Mouse (Mus musculus) gastrocnemius, postnatal 36 days (tissue): ENCODE results near the gene Fhl3. TPM values are rescaled to one million over a fixed set of nuclear protein-coding genes. Genes with fewer than 3 reads are reported as not detected.

Source experiments
- DNase-seq, 2 experiments: peaks; one replicate each; pipeline ENCODE4 v3.0.0; 2022
- intact Hi-C: fragments of 180-260 bp; cut with DNase I; formaldehyde crosslinking; loops from one replicate; pipeline ENCODE4 v1.15.1; 2025
- long read RNA-seq, 2 experiments: library from polyadenylated mRNA; stranded (forward); transcript quantifications; one replicate each; pipeline ENCODE4 v2.0.0; 2021
- total RNA-seq, 2 experiments: library from RNA; stranded (reverse); gene quantifications; 2 replicates each; pipeline ENCODE4 v1.2.3; 2021

Fhl3 gene
- 100 to 1,000 TPM; 216 to 338 TPM for total RNA-seq
- long read RNA-seq, experiment 1, transcript Fhl3-201 (6 exons, 1,664 nt): major isoform, 7 of 24 reads
- long read RNA-seq, experiment 1, partial matches to known transcripts: 17 of 24 reads
- long read RNA-seq, experiment 1, other reads (novel, unspliced or antisense): 0 of 24 reads
- long read RNA-seq, experiment 2, transcript Fhl3-201 (6 exons, 1,664 nt): major isoform, 7 of 20 reads
- long read RNA-seq, experiment 2, partial matches to known transcripts: 0 of 20 reads
- long read RNA-seq, experiment 2, other reads (novel, unspliced or antisense): 13 of 20 reads

DNA sequence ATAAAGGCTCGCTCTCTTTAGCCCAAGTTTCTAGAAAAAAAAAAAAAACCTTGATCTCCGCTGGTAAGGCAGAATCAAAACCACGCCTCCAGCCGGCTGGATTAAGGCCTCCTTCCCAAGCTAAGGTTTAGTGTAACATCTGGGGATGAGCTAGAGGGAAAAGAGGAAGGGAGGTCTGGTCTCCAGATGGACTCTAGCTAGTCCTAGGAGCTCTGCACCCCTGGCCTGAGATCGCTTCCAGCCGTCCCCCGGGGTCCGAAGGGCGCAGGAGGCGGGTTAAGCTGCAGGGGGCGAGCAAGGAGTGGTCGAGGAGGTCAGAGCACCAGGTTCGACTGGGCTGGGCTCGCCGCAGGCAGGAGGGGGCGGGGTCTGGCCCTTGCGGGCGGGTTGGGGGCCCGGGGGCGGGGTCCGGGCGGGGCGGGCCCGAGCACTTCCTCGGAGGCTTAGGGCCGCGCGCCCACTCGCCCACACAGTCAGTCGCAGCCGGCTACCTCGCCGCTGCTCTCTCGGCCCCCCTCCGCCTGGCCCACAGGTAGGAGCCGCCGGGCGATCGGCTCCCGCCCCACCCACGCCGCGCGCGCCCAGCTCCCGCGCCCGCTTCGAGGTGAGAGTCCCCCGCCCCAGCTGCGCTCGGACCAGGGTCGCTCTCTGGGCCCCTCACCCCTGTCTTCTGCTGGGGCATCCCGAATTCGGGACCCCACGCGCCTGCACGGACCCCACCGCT is at the start of gene Fhl3:
Gene Fhl3, plus strand, starts transcription at position 454 of the 724 bp plus-strand sequence.
- DNase-seq: peak; percentile 69

DNA sequence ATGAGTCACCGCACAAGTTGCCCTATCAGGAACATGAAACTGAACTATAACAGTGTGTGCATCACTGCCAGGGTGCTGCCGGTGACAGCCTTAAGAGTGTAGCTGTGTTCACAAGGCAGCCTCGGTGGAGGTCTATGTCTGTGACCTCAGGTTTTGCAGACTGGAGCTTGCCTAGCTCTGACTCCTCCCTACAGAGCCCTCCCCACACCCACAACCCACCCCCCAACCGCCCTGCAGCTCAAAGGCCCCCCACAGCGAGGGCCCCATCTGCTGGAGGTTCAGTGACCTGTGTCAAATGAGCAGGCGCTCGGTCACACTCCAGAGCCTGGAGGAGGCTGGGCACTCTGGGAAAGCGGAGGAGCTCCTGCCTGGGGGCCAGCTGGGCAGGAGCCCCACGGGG is 47.6 kb upstream of the Fhl3 start:
- no peak for DNase-seq
- intact Hi-C loops: no loop called here

More for the DNA sequence above, at the start of gene Fhl3:
- intact Hi-C loops: no loop called here

DNA sequence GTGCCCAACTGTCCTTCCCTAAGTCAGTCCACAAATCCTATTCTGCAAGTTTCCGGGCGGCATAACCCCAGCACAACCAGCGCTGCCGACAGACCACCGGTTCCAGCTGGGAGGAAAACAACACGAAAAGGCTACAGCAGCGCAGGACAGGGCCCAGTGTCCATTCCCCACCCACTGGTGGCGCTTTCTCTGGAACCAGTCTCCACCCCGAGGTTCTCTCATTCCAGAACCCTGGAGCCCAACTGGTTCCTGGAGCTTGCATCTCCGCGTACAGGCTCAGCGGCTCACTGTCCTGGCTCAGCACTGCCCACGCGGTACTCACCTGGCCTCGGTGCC is 44.0 kb upstream of the Fhl3 start, which contains the start of gene Pou3f1:
Gene Pou3f1, plus strand, starts transcription at position 290 of the 336 bp plus-strand sequence.
- no peak for DNase-seq
- intact Hi-C loops: no loop called here

DNA sequence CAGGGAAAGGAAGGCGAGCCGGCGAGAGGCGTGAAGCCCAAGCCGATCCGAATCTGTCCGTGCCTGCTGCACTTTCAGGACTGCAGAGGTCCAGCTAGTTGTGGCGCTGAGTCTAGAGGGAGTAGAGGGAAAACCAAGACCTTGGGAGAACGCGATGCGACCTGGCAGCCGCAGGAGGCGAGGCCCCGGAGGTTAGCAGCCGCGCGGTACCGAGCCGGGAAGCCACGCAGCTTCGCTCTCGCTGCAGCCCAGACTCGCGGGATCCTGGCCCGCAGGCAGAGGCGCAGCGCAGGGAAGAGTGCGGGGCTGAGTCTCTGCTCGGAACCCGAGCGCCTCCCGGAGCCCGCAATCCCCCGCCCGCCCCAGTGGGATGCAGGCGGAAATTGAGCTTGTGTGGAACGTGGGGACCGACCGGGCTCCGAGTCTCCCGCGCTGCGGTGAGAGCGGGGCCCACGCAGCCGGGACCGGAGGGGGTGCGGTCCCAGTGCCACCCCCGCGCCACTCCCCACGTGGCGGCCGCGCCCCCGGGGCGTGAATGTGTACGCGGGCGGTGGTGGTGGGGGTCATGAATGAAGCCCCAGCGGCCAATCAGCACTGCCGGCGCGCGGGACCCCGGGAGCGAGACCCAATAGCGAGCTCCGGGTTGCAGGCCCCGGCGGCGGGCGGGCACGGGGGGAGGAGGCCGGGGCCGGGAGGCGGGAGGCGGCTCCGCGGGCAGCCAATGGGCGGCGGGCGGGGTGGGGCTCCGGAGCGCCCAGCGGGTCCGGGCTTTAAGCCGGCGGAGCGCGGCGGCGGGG is 43.4 kb upstream of the Fhl3 start:
- DNase-seq: peak; percentile 68 to 77
- intact Hi-C loops: no loop called here

DNA sequence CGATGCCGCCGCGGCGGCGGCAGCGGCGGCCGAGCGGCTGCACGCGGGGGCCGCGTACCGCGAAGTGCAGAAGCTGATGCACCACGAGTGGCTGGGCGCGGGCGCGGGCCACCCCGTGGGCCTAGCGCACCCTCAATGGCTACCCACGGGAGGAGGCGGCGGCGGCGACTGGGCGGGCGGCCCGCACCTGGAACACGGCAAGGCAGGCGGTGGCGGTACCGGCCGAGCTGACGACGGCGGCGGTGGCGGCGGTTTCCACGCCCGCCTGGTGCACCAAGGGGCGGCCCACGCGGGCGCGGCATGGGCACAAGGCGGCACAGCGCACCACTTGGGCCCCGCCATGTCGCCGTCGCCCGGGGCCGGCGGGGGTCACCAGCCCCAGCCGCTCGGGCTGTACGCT is 42.7 kb upstream of the Fhl3 start:
- DNase-seq: no peak

DNA sequence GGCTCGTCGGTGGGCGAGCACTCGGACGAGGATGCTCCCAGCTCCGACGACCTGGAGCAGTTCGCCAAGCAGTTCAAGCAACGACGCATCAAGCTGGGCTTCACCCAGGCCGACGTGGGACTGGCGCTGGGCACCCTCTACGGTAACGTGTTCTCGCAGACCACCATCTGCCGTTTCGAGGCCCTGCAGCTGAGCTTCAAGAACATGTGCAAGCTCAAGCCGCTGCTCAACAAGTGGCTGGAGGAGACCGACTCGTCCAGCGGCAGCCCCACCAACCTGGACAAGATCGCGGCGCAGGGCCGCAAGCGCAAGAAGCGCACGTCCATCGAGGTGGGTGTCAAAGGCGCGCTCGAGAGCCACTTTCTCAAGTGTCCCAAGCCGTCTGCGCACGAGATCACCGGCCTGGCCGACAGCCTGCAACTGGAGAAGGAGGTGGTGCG is 42.1 kb upstream of the Fhl3 start:
- intact Hi-C loops: no loop called here
- DNase-seq: no peak

More for the DNA sequence above, 42.7 kb upstream of the Fhl3 start:
- intact Hi-C loops: no loop called here

DNA sequence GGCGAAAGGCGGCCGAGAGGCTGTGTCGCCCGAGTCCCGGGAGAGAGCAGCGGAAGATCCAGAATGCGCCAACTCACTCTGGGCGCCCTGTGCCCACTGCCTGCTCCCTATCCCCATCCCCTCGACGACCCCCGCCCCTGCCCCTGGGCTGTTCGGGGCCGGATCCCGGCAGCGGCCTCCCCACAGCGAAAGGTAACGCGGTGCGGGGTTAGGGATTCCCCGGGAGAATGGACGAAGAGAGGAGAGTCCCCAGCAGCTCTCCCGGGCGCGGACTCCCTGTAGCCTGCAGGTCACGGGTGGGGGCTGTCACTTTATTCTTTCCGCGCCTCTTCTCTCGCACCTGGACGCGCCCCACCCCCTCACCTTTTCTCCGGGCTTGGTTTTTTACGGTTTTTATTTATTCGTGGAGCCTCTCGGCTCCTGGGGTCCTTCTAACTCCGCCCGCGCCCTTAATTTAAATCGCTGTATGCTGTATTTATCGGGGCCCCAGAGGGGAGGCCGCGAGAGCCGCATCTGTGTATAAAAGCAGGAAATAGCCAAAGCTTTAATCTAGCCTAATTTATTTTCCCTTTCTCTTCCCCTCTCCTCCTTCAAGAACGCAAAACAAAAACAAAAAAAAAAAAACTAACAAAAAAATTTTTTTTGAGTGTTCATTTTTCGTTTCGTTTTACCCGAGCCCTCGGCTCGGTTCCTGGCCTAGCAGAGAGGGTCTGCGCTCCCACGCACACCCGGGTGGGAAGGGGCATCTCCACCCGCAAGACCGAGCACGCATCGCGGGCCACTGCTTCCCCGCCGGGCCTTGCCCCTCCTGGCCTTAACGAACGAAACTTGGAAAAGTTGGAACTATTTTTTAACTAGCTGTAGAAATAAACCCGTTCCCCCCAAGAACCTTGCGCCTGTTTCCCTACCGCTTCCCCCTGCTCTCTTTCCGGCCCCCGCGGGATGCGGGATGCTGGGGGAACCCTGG is 41.0 kb upstream of the Fhl3 start:
- no peak for DNase-seq
- intact Hi-C loops: no loop called here

DNA sequence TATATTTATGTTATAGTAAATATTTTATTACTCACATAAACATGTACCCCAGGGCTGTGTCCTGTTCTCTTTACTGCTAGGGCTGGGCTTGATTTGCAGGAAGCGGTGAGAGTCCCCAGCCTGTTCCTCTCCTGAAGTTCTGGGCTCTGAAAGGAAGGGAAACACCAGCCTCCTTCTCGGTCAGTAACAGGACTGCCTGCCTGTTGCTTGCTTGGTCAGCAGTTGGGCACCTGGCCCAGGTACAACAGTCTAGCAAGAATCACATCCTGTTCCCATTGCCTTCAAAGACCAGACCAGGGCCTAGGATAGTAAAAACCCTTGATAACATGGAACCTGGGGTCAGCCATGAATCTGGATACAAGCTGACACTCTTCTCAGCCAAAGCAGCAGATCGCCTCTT is 39.9 kb upstream of the Fhl3 start:
- no peak for DNase-seq
- intact Hi-C loops: no loop called here

DNA sequence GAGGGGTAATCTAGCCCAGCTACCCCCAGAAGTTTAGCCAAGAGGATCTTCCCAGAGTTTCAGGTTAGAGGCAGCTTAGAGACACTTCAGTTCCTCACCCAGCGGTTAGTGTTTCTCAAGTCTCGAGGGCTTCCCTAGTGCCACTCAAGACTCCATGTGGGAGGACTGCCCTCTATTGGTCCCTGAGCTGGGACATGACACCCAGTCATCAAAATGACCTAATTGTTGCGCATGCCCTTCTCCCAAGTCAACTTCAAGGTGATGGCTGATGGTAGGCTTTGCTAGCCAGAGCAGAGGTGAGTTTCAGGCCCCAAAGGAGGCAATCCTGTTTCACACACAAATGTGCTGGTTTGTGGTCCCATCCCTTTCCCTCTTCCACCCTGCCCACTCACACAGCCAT is 37.5 kb upstream of the Fhl3 start:
- no peak for DNase-seq
- intact Hi-C loops: no loop called here

DNA sequence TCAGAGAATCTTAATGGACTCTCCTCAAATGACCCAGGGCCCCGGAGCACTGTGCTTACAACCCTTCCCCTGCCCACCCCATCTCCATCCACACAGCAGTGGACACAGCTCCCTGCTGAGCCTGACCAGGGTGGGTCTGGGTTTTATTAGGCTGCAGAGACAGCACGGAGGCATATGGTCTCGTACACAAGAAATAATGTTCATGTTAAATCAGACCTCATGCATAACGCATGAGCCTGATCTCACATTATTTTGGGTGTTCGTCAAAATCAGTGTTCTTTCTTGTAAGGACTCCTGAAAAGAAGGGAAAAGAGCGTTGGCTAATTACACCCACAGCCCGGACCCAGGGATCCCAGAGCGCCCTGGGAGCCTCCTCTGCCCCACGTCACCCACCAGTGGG is 36.3 kb upstream of the Fhl3 start:
- no peak for DNase-seq
- intact Hi-C loops: no loop called here

DNA sequence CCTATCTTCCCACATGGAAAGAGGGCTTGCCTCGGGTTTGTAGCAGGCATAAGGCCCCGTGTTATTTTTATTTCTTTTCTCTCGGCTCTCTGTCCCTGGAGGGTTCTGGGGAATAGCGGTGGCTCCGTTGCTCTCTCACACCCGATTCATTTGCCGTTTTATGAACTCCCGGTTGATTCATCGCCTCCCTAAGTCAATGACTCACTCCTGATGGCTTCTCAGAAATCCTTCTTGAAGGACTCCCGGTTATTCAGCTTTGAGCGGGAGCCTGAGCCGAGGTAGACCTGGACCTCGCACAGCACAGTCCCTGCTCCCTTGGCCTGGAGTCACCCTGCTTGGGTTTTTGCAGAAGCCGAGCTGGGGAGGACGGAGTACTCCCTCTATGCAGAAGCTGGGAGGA is 35.9 kb upstream of the Fhl3 start:
- intact Hi-C loops: no loop called here
- DNase-seq: no peak

DNA sequence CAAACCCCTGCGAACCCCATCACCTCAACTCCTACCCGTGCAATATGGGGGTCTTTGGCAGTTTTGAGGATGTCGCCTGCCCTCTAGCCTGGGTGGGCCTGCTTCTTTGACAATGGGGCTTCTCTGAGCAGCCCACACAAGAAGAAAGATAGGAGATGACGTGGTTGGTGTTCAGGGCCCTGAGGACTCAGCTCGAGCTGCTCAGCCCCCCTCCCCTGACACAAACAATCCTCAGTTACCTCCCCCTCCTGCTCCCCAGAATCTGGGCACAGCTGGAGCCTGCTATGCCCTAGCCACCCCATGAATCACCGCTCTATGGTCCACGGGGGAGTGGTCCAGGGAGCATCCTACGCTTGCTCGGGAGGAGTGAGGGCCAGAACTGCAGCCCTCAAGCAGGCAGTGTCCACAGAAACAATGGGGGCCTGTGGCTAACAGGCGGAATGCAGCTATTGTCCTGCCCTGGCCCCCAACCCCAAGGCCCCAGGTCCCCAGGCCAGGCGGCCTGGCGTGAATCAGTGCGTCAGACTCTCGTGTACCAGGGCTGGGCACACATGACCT is 32.9 kb upstream of the Fhl3 start:
- DNase-seq: no peak
- intact Hi-C loops: no loop called here

DNA sequence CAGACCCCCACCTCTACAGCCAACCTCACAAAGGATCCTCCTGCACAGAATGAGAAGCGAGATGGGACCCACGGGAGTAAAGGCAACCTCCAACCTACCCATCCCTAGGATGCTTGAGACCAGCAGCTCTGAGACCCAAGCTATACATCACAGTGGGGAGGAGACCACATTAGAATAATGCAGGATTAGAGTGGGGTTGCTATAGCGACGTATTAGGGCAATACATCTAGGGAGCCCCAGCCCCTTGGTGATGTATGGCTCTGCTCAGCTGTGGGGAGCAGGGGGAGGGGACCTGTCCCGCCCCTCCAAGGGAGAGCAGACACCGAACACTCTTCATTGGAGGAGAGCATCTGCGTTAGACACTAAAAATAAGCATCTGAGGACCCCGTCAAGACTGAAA is 32.4 kb upstream of the Fhl3 start:
- intact Hi-C loops: no loop called here

DNA sequence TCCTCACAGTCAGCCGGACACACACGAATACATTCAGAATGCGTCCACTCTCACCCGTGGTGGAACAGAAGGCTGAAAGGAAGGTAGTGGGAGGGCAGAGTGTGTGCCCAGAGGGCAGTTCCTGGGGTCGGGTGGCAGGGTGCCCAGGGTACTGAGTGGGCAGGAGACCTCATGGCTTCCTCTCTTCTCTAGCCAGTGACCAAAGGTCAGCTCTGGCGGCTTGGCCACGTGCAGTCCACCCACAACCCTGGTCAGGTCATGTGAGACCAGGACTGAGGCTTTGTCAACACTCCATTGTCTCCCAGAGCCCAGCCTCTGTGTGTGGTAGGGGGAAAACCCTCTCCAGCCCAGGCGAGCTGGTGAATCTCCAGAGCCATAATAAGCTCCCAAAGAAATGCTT is 30.3 kb upstream of the Fhl3 start:
- DNase-seq: no peak
- intact Hi-C loops: loop anchor here (5.0 kb wide), 3 partner anchors 438 to 733 kb away; no protein-coding TSS in a partner anchor

More for the DNA sequence above, 32.4 kb upstream of the Fhl3 start:
- DNase-seq: no peak

DNA sequence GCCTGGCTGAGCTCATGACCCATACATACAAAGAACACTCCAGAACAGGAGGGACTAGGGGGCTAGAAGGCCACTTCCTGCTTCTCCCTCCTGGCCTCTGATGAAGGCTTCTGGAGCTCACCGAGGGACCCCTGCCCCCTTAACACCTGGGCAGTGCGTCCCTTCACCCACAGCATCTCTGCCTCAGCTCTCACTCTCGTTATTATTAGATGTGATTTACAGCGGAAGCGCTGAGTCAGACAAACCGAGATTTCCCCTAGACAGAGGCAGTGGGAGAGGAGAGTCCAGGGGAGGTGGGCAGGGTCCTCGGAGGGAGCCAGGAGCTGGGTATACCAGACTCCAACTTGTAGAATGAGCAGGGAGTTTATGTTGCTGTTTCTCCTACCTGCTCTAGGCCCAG is 28.9 kb upstream of the Fhl3 start:
- no peak for DNase-seq

DNA sequence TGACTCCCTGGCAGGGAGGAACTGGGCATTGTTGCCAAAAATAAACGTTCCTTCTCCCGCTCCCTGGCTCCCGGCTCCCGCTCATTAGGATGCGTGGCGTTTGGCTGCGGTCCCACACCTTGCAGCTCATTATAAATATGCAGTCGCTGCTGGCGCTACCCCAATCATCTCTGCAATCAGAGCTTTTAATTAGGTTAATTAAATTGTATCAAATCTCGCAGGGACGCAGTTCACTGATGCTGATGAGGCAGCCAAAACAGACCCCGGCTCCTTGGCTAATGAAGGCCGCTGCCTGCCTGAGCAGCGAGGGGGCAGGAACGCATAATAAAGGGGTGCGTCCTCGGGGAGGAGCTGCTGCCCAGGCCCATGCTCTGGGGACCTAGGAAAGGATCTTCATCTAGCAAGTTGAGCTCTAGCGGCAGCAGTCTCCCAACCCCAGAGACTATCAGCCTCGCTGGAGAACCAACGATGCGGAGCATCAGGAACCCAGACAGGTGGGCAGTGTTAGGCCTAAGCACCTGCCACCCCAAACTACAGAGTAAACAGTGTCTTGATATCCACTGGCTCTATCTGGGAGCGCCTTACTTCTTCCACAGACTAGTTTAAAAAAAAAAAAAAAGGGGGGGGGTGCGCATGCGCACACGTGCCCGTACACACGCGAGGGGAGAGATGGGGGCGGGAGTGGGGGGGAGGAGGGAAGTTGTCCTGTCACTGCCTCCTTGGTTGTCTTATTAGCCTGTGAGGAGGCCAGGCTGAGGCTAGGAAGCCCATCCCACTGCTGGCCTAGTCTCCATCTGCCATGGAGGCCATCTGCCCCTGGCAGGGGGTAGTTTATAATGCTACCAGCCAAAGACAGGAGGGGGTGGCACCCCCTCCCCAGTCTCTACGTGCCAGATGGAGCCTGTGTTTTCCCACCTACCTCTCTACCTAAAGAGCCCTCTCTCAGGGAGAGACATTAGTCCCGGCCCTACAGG is 27.9 kb upstream of the Fhl3 start:
- intact Hi-C loops: loop anchor here (5.0 kb wide), 3 partner anchors 440 to 735 kb away; no protein-coding TSS in a partner anchor
- DNase-seq: no peak

More for the DNA sequence above, 28.9 kb upstream of the Fhl3 start:
- intact Hi-C loops: loop anchor here (5.0 kb wide), 3 partner anchors 439 to 734 kb away; no protein-coding TSS in a partner anchor

DNA sequence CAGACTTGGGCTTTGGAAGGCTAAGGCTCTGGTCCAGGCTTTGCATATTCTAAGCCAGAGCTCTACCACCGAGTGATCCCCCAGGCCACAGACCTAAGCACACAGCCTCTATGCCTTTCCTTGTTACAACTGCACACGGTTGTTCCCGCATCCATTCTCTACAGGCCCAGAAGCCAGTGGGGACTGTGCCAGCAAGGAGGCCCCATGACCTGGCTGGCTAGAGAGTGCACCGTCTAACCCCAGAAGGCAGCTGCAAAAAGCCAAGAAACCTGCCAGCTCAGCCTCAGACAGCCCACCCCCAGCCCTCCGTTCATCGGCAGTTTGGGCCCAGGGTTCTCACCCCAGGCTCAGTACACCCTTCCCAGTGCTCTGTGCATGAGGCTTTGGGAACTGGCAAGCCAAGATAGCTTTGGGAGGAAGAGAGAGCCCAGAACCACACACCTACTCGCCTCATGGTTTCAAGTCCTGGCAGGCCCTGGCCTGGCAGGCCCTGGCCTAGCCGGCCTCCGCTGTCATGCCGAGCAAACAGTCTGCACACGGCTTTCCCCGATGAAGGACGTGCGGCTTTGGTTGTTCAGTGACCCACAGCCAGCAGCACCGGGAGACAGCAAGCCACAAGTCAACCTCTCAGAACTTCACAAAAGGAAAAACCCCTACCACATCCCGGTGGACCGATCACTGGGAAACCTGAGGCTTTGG is 26.0 kb upstream of the Fhl3 start:
- intact Hi-C loops: loop anchor here (5.0 kb wide), 3 partner anchors 442 to 737 kb away; no protein-coding TSS in a partner anchor
- no peak for DNase-seq

DNA sequence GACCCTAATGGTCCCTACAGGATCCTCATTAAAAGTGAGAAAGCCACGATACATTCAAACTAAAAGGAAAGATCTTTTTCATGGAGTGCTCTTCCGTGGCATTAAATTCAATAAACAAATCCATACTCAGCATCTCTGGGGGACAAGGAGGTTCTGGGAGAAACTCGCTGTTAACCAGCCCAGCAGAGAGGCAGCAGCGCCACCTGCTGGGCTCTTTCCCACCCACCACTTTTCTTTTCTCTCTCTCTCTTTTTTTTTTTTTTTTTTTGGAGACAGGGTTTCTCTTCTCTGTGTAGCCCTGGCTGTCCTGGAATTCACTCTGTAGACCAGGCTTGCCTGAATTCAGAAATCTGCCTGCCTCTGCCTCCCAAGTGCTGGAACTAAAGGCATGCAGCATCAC is 25.5 kb upstream of the Fhl3 start:
- intact Hi-C loops: no loop called here

More for the DNA sequence above, 25.5 kb upstream of the Fhl3 start:
- peak in 1 of 2 experiments; percentile 39 for DNase-seq
